Mouse (Mus musculus) left cerebral cortex, adult 2 months (tissue): ENCODE data around the gene Thra. TPM values are rescaled to one million over a fixed set of nuclear protein-coding genes. Genes with fewer than 3 reads are reported as not detected.
A peak's percentile ranks its signal among the peaks of the same experiment; 100 is the strongest.

ENCODE experiments used
- DNase-seq, 2 experiments: peaks; one replicate each; pipeline ENCODE4 v3.0.0; 2021 to 2022; ENCODE audit warnings: low spot score in 2 of 2, mixed read lengths in 1 of 2; ENCODE audit errors: extremely low spot score in 1 of 2
- H3K27ac ChIP-seq: fragments of 200-600 bp; 2 replicates; pipeline ENCODE4 v1.8.1; 2022
- H3K4me3 ChIP-seq: fragments of 200-600 bp; 2 replicates; pipeline ENCODE4 v1.8.1; 2022
- CTCF ChIP-seq: fragments of 200-600 bp; IDR thresholded peaks from 2 replicates; pipeline ENCODE4 v1.8.1; 2022; ENCODE audit warnings: antibody characterized with exemption, mild to moderate bottlenecking, moderate library complexity
- intact Hi-C: fragments of 180-260 bp; cut with DNase I; formaldehyde crosslinking; loops from one replicate; pipeline ENCODE4 v1.15.1; 2025
- total RNA-seq, 2 experiments: library from RNA; stranded (reverse); gene quantifications; 2 replicates each; pipeline ENCODE4 v1.2.3; 2021

Gene Thra
- total RNA-seq, 2 experiments from 2014 or later, result 730 to 768 TPM

DNA sequence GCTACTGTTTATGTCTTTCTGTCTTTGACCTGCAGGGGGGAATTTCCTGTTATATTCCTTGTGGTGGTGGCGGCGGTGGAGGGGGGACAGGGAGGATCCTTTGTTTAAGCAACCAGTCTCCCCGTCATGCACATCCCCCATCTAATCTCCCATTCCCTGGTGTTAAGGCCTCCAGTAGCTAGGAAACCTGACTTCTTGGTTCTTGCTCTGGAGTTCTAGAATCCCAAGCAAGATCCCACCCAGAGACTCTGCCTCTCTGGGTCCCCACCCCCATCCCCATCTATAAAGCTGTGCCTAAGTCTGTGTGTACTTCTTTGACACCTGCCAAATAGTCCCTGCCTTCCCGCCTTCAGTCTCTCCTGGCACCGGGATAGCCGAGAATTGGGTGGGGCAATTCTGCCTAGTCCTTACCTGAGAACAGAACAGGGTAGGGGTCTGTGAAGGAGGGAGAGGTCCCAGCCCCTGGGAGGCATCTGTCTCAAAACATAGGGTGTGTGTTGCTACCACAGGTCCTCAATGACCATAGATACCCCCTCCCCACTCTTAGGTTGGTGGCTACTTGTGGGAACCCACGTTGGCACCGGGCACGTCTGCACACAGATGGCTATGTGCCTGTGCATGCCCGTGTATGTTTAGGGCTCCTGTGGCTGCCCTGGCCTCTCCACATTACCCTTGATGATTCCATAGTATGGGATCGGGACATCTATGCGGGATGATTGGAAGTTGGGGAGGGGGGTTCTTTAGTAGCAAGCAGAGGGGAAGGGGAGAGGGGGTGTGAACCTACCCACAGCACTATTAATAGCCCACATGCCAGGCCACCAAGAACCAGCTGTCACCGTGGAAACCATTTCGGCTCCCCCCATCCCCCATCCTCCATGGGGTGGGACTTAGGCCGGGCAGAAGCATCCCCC lies 8.3 kb downstream of the Thra start:
- peak in 1 of 2 experiments; percentile 25 for DNase-seq
- intact Hi-C loops, result no loop called here
- Histone ChIP-seq H3K4me3 (peak overlapping the region; percentile 32), H3K27ac (peak overlapping the region; percentile 88)
- TF ChIP-seq CTCF, result peak; percentile 8; the same call in 1 of the 2 replicates

DNA sequence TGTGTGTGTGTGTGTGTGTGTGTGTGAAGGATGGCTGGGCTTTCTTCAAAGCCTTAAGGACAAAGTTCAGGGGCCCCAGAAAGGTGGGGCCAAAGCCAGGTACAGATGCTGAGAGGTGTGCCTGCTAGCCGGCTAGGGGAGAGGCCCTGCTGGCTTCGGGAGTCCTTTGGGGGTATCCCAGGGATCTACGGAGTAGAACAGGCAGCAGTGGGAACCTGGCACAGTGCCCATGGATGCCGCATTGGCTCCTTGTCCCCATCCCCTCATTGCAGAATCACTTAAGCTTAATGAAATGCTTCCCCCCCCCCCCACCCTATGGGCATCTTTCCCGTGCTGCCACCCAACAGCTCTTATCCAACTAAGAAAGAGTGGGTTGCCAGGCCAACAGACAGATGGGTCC lies 9.3 kb downstream of the Thra start:
- Histone ChIP-seq H3K4me3 (peak overlapping the region; percentile 32; the same call in 1 of the 2 replicates), H3K27ac (peak overlapping the region; percentile 88)
- intact Hi-C loops, result loop anchor here (5.0 kb wide), 1 partner anchor 32 kb away; no protein-coding TSS in a partner anchor
- peak; percentile 30 to 40 for DNase-seq
- TF ChIP-seq CTCF, result no peak

- Histone ChIP-seq H3K4me3 (peak overlapping the region; percentile 32), H3K27ac (peak overlapping the region; percentile 88)
- no peak for TF ChIP-seq CTCF
- intact Hi-C loops, result loop anchor here (5.0 kb wide), 1 partner anchor 33 kb away; no protein-coding TSS in a partner anchor
- DNase-seq, result peak; percentile 77 to 84
Measured at GRCm38 (mm10) chr11:98750351-98751201, 10.1 kb downstream of the Thra start.

GRCm38 (mm10) chr11:98751221-98751782 lies 10.9 kb downstream of the Thra start:
- Histone ChIP-seq H3K27ac (peak overlapping the region; percentile 88), H3K4me3 (peak overlapping the region; percentile 32)
- TF ChIP-seq CTCF, result no peak
- peak in 1 of 2 experiments; percentile 12 for DNase-seq
- intact Hi-C loops, result loop anchor here (5.0 kb wide), 1 partner anchor 34 kb away; no protein-coding TSS in a partner anchor

- peak overlapping the region; percentile 88 for H3K27ac ChIP-seq
Measured at GRCm38 (mm10) chr11:98752562-98753140, 12.2 kb downstream of the Thra start.

GRCm38 (mm10) chr11:98753264-98753663 lies 12.8 kb downstream of the Thra start:
- Histone ChIP-seq H3K4me3 (no peak overlapping the region), H3K27ac (peak overlapping the region; percentile 88)
- no peak for DNase-seq
- no peak for TF ChIP-seq CTCF
- intact Hi-C loops, result loop anchor here (5.0 kb wide), 1 partner anchor 36 kb away; no protein-coding TSS in a partner anchor

More at GRCm38 (mm10) chr11:98752562-98753140, 12.2 kb downstream of the Thra start:
- no peak for TF ChIP-seq CTCF
- DNase-seq, result no peak
- intact Hi-C loops, result loop anchor here (5.0 kb wide), 1 partner anchor 35 kb away; no protein-coding TSS in a partner anchor
- H3K4me3 ChIP-seq, result no peak overlapping the region

- Histone ChIP-seq H3K27ac (peak overlapping the region; percentile 88), H3K4me3 (no peak overlapping the region)
- DNase-seq, result peak; percentile 31 to 39
- intact Hi-C loops, result loop anchor here (2.0 to 5.0 kb wide), 2 partner anchors 13 to 37 kb away; partner anchors contain the start of gene Thra
- no peak for TF ChIP-seq CTCF
Measured at GRCm38 (mm10) chr11:98754151-98754620, 13.7 kb downstream of the Thra start.

GRCm38 (mm10) chr11:98754621-98755181 lies 14.3 kb downstream of the Thra start:
- H3K27ac ChIP-seq, result peak overlapping the region; percentile 88
- DNase-seq, result peak; percentile 64 to 75
- intact Hi-C loops, result loop anchor here (2.0 to 5.0 kb wide), 2 partner anchors 14 to 37 kb away; partner anchors contain the start of gene Thra

GRCm38 (mm10) chr11:98755726-98756380 lies 15.4 kb downstream of the Thra start:
- intact Hi-C loops, result loop anchor here (2.0 kb wide), 1 partner anchor 15 kb away; the partner anchor contains the start of gene Thra
- DNase-seq, result no peak
- Histone ChIP-seq H3K27ac (peak overlapping the region; percentile 9; the same call in 1 of the 2 replicates), H3K4me3 (no peak overlapping the region)
- TF ChIP-seq CTCF, result no peak

More at GRCm38 (mm10) chr11:98754621-98755181, 14.3 kb downstream of the Thra start:
- TF ChIP-seq CTCF, result peak; percentile 88
- H3K4me3 ChIP-seq, result no peak overlapping the region

DNA sequence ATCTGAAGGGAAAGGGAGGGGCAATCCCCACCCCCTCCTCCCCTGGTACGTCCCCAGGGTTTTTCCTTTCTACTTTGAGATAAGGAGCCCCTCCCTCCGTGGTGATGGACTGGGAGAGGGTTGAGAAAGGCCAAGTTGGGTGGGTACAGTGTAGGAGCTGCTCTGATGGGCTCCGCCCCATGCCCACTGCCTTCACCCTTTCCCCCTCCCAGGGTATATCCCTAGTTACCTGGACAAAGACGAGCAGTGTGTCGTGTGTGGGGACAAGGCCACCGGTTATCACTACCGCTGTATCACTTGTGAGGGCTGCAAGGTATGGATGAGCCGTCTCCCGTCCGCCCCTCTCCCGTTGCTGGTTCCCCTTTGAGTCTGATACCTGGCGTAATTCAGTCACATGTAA lies 16.3 kb downstream of the Thra start:
- no peak for TF ChIP-seq CTCF
- no peak for DNase-seq
- intact Hi-C loops, result no loop called here
- H3K4me3 ChIP-seq, result no peak overlapping the region
- H3K27ac ChIP-seq, result no peak overlapping the region
